Mouse (Mus musculus) stomach, embryonic 16.5 days (tissue): Measurements from ENCODE around the gene Lrch3. TPM values are rescaled to one million over a fixed set of nuclear protein-coding genes. Genes with fewer than 3 reads are reported as not detected.

Experiments used
- ATAC-seq: fragments of 200-750 bp; cut with Nextera tagmentation; 2 replicates; pipeline ENCODE4 v1.8.0; 2017; ENCODE audit warnings: moderate number of reproducible peaks, moderate TSS enrichment; ENCODE audit not compliant: insufficient read depth, low FRiP score
- H3K27ac ChIP-seq: fragments of 300-500 bp; sonication (generic); 2 replicates; pipeline ENCODE4 v1.5.1; 2014; ENCODE audit warnings: low read length
- H3K27me3 ChIP-seq: fragments of 300-500 bp; sonication (generic); 2 replicates; pipeline ENCODE4 v1.6.1; 2014; ENCODE audit warnings: low read length, control low read depth, mixed read lengths; ENCODE audit not compliant: control insufficient read depth, insufficient read depth
- H3K36me3 ChIP-seq: fragments of 300-500 bp; sonication (generic); 2 replicates; pipeline ENCODE4 v1.6.1; 2014; ENCODE audit warnings: low read length; ENCODE audit not compliant: control insufficient read depth, insufficient read depth
- H3K4me1 ChIP-seq: fragments of 300-500 bp; sonication (generic); 2 replicates; pipeline ENCODE4 v1.6.1; 2014; ENCODE audit warnings: low read length, control low read depth, mixed read lengths; ENCODE audit not compliant: control insufficient read depth, insufficient read depth
- H3K4me2 ChIP-seq: fragments of 300-500 bp; sonication (generic); 2 replicates; pipeline ENCODE4 v1.6.1; 2014; ENCODE audit warnings: low read depth, low read length, mixed read lengths
- H3K4me3 ChIP-seq: fragments of 300-500 bp; sonication (generic); replicated peaks from 2 replicates; pipeline ENCODE4 v1.5.1; 2014; ENCODE audit warnings: mild to moderate bottlenecking, low read length
- H3K9ac ChIP-seq: fragments of 300-500 bp; sonication (generic); 2 replicates; pipeline ENCODE4 v1.6.1; 2014; ENCODE audit warnings: low read length
- H3K9me3 ChIP-seq: fragments of 300-500 bp; sonication (generic); replicated peaks from 2 replicates; pipeline ENCODE4 v1.6.1; 2016; ENCODE audit warnings: low read length, control low read depth; ENCODE audit not compliant: control insufficient read depth
- WGBS: fragments of 180-500 bp; shearing (Covaris S2); extraction: QIAGEN DNeasy Blood & Tissue Kit; methylation state at CpG from one replicate; pipeline ENCODE4 v1.1.7; 2014; 5-methylcytosine and 5-hydroxymethylcytosine counted together
- polyA plus RNA-seq: library from polyadenylated mRNA; unstranded; fragments of >200 nt; fragmentation: Nextera tagmentation; extraction: Ambion mirVana; gene quantifications from 2 replicates; pipeline ENCODE4 v1.2.1, GENCODE M21; 2015

Gene Lrch3
- polyA plus RNA-seq, 1 experiment from 2014 or later, result 15.5 TPM

GRCm38 (mm10) chr16:32877343-32878156 is 36.4 kb upstream of the Lrch3 start, which contains the start of the genes Fyttd1 and Rubcn:
Gene Fyttd1, plus strand, starts transcription at chr16:32877500.
Gene Rubcn, minus strand, starts transcription at chr16:32877766.
- ATAC-seq, result peak; percentile 99
- under 1% methylated on average over 80 of the region's 83 CpGs for WGBS
- Histone ChIP-seq H3K27ac (peak within 1 kb of the TSS; percentile 84), H3K27me3 (no peaks in the 10 kb centered on the region), H3K9ac (peak within 1 kb of the TSS; percentile 84), H3K4me1 (peaks cover 10% of the 10 kb centered on the region), H3K36me3 (no peaks in the 10 kb centered on the region), H3K4me3 (peak within 1 kb of the TSS; percentile 95), H3K9me3 (no peaks in the 10 kb centered on the region), H3K4me2 (peak within 1 kb of the TSS; percentile 93)

DNA sequence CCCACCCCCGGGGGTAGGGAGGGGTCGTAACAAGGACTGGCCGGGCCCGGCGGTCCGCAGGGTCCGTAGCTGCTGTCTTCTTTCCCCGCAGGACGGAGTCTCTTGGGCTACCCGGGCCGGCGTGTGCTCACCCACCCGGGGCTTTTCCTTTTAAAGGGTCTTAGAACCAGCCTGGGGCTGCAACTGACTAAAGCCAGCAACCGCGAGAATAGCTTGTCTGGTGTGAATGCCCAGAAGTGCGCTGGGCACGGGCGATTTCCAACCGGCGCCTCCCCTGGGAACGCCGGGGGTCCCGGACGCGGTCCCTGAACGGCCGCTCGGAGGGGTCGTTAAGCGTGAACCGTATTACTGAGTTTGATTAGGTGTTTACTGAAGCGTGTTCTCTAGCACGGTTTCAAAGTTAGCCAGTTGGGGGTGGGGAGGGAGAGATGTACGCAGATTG is 35.7 kb upstream of the Lrch3 start:
- H3K4me3 ChIP-seq, result peak overlapping the region; percentile 95
- H3K27me3 ChIP-seq, result no peaks in the 10 kb centered on the region
- H3K36me3 ChIP-seq, result no peaks in the 10 kb centered on the region
- under 1% methylated on average over 34 of the region's 34 CpGs for WGBS
- H3K9ac ChIP-seq, result peak overlapping the region; percentile 84
- H3K4me1 ChIP-seq, result peaks cover 10% of the 10 kb centered on the region
- peak overlapping the region; percentile 84 for H3K27ac ChIP-seq
- no peaks in the 10 kb centered on the region for H3K9me3 ChIP-seq
- H3K4me2 ChIP-seq, result peak overlapping the region; percentile 93
- ATAC-seq, result peak; percentile 34; the same call in 1 of the 2 replicates

DNA sequence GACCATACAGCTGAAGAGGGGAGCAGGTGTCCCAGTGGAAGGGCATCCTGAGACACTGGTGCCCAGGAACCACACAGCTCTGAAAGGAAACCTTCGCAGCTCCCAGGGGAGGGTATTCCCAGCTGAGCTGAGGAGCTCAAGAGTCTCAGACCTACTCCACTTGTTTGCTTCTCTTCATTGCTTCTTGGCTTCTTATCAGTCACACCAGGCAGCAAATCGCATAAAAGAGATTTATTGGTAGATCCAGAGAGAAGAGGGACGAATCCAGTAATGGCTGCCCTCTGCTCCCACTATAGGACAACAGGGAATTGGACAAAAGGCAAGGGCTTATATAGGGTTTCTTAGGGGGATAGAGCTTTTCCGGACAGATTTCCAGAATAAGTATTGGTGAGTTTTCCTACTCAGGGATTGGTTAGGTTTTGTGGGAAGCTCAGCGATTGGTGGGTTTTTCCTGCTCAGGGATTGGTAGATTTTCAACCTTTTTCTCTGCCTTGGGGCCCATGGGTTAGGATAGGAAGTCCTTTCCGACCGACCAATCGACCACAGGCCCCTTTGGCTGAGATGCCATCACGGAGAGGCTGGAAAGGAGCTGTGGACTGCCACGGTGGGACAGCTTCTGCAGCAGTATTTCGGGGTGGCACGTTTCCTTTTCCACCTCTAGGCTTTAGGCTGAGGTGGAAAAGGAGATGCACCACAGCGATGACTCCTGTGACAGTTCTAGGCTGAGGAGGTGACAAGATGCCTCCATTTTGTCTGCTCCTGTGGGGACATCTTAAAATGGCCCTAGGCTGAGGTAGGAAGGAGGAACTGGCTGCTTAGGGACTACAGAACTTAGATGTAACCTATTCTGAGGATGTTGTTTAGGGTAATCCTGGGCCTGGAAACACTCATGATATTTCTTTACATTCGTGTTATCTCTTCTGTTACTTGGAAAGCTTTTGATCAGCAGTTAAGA is 34.7 kb upstream of the Lrch3 start:
- peak overlapping the region; percentile 93 for H3K4me2 ChIP-seq
- H3K9ac ChIP-seq, result peak overlapping the region; percentile 57
- H3K36me3 ChIP-seq, result no peaks in the 10 kb centered on the region
- no peak overlapping the region; the same call in 1 of the 2 replicates for H3K27ac ChIP-seq
- no peaks in the 10 kb centered on the region for H3K27me3 ChIP-seq
- 79% methylated on average over 14 of the region's 14 CpGs for WGBS
- peak overlapping the region; percentile 95 for H3K4me3 ChIP-seq
- peaks cover 10% of the 10 kb centered on the region for H3K4me1 ChIP-seq
- no peaks in the 10 kb centered on the region for H3K9me3 ChIP-seq
- no peak for ATAC-seq

DNA sequence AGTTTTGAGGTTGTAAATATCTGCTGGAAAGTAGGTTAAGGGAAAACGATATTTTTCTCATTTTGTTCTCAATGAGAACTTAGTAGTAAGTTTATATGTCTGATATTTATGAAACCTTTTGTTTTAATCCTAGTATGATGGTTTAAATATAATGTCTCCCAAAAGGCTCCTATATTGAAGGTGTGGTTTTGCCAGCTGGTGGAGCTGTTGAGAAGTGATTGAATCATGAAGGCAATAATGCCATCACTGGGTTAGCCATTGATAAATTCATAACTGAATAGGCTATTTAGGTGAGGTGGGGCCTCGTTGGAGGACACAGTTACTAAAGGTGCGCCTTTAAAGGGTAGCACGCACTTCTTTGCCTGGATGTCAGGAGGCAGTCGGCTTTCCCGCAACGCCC is 32.4 kb upstream of the Lrch3 start:
- 74% methylated on average over 7 of the region's 7 CpGs for WGBS
- Histone ChIP-seq H3K9me3 (no peaks in the 10 kb centered on the region), H3K4me3 (no peak overlapping the region), H3K36me3 (0 out of 2 replicates have a peak, but pooled peaks cover 2% of the 10 kb centered on the region), H3K9ac (no peak overlapping the region), H3K27me3 (no peaks in the 10 kb centered on the region), H3K4me2 (no peak overlapping the region), H3K27ac (no peak overlapping the region), H3K4me1 (peaks cover 10% of the 10 kb centered on the region)
- ATAC-seq, result no peak

GRCm38 (mm10) chr16:32887996-32888395 is 25.9 kb upstream of the Lrch3 start:
- no peaks in the 10 kb centered on the region for H3K9me3 ChIP-seq
- ATAC-seq, result no peak
- H3K4me3 ChIP-seq, result no peak overlapping the region
- H3K27ac ChIP-seq, result no peak overlapping the region
- H3K4me1 ChIP-seq, result no peaks in the 10 kb centered on the region
- H3K4me2 ChIP-seq, result no peak overlapping the region
- 0 out of 2 replicates have a peak, but pooled peaks cover 15% of the 10 kb centered on the region for H3K36me3 ChIP-seq
- no peaks in the 10 kb centered on the region for H3K27me3 ChIP-seq
- H3K9ac ChIP-seq, result no peak overlapping the region
- WGBS, result 88% methylated on average over 7 of the region's 7 CpGs

GRCm38 (mm10) chr16:32889881-32890280 is 24.0 kb upstream of the Lrch3 start:
- Histone ChIP-seq H3K4me2 (no peak overlapping the region), H3K9me3 (no peaks in the 10 kb centered on the region), H3K36me3 (0 out of 2 replicates have a peak, but pooled peaks cover 15% of the 10 kb centered on the region), H3K27ac (no peak overlapping the region), H3K9ac (no peak overlapping the region), H3K4me1 (no peaks in the 10 kb centered on the region), H3K27me3 (no peaks in the 10 kb centered on the region), H3K4me3 (no peak overlapping the region)
- 61% methylated on average over 2 of the region's 2 CpGs for WGBS
- ATAC-seq, result no peak

- ATAC-seq, result no peak
- Histone ChIP-seq H3K4me3 (no peak overlapping the region), H3K9ac (no peak overlapping the region), H3K9me3 (no peaks in the 10 kb centered on the region), H3K27ac (no peak overlapping the region), H3K4me1 (no peaks in the 10 kb centered on the region), H3K4me2 (no peak overlapping the region), H3K36me3 (peaks cover 13% of the 10 kb centered on the region; the same call in 1 of the 2 replicates), H3K27me3 (no peaks in the 10 kb centered on the region)
Observed at GRCm38 (mm10) chr16:32896126-32896525, 17.8 kb upstream of the Lrch3 start.

GRCm38 (mm10) chr16:32901360-32902050 is 12.4 kb upstream of the Lrch3 start:
- no peak for ATAC-seq
- no peak overlapping the region for H3K9ac ChIP-seq
- no peak overlapping the region for H3K27ac ChIP-seq
- H3K4me3 ChIP-seq, result no peak overlapping the region
- H3K9me3 ChIP-seq, result no peaks in the 10 kb centered on the region
- WGBS, result 72% methylated on average over 2 of the region's 2 CpGs
- H3K36me3 ChIP-seq, result no peaks in the 10 kb centered on the region
- no peaks in the 10 kb centered on the region for H3K4me1 ChIP-seq
- no peaks in the 10 kb centered on the region for H3K27me3 ChIP-seq
- no peak overlapping the region for H3K4me2 ChIP-seq
